Mouse (Mus musculus) ES-E14 (cell line): ENCODE results near the gene Zfp655. TPM values are rescaled to one million over a fixed set of nuclear protein-coding genes. Genes with fewer than 3 reads are reported as not detected.

ENCODE experiments used
- DNase-seq: peaks from one replicate; pipeline ENCODE4 v3.0.0-alpha.2; 2013; ENCODE audit warnings: low read depth, low spot score
- H3K27ac ChIP-seq: 2 replicates; pipeline ENCODE4 v1.5.1; 2012; ENCODE audit warnings: low read depth, mild to moderate bottlenecking, low read length, moderate library complexity, mixed read lengths; ENCODE audit not compliant: poor library complexity, insufficient read depth, severe bottlenecking
- H3K36me3 ChIP-seq: 2 replicates; pipeline ENCODE4 v1.6.1; 2012; ENCODE audit warnings: mild to moderate bottlenecking, low read length, moderate library complexity, mixed read lengths; ENCODE audit not compliant: control insufficient read depth, poor library complexity, insufficient read depth, severe bottlenecking
- H3K4me1 ChIP-seq, 2 experiments: fragments of 150-350 bp in 1 of 2; sonication (generic) in 1 of 2; 2 replicates each; pipeline ENCODE4 v1.6.1; 2012; ENCODE audit warnings: low read length in 2 of 2, mild to moderate bottlenecking in 1 of 2, mixed read lengths in 1 of 2; ENCODE audit not compliant: control insufficient read depth in 2 of 2, insufficient read depth in 2 of 2, poor library complexity in 1 of 2
- H3K4me3 ChIP-seq, 2 experiments: fragments of 150-350 bp in 1 of 2; sonication (generic) in 1 of 2; 2 replicates each; pipeline ENCODE4 v1.5.1; 2012; ENCODE audit warnings: low read length in 2 of 2, low read depth in 1 of 2, mild to moderate bottlenecking in 1 of 2, mixed read lengths in 1 of 2; ENCODE audit not compliant: insufficient read depth in 1 of 2, poor library complexity in 1 of 2, severe bottlenecking in 1 of 2
- H3K9ac ChIP-seq: 2 replicates; pipeline ENCODE4 v1.6.1; 2012; ENCODE audit warnings: low read depth, mild to moderate bottlenecking, low read length, mixed read lengths; ENCODE audit not compliant: poor library complexity, insufficient read depth, severe bottlenecking
- H3K9me3 ChIP-seq: fragments of 150-350 bp; sonication (generic); 2 replicates; pipeline ENCODE4 v1.6.1; 2012; ENCODE audit warnings: low read depth, mild to moderate bottlenecking, low read length; ENCODE audit not compliant: control insufficient read depth, insufficient read depth
- CHD2 ChIP-seq: IDR thresholded peaks from 2 replicates; pipeline ENCODE4 v1.6.1; 2014; ENCODE audit warnings: mild to moderate bottlenecking, low read depth, low read length, inconsistent platforms
- HCFC1 ChIP-seq: IDR thresholded peaks from 2 replicates; pipeline ENCODE4 v1.6.1; 2012; ENCODE audit warnings: low read length, inconsistent platforms, borderline replicate concordance; ENCODE audit not compliant: insufficient read depth
- MAFK ChIP-seq: IDR thresholded peaks from 2 replicates; pipeline ENCODE4 v1.6.1; 2014; ENCODE audit warnings: mild to moderate bottlenecking, low read depth, low read length, inconsistent platforms; ENCODE audit not compliant: insufficient read depth
- ZC3H11A ChIP-seq: IDR thresholded peaks from 2 replicates; pipeline ENCODE4 v1.6.1; 2012; ENCODE audit warnings: low read depth, mild to moderate bottlenecking, inconsistent platforms, low read length, borderline replicate concordance
- ZNF384 ChIP-seq: IDR thresholded peaks from 2 replicates; pipeline ENCODE4 v1.6.1; 2012; ENCODE audit warnings: low read depth, low read length, inconsistent platforms
- in situ Hi-C, 2 experiments: fragments of 600-800 bp; cut with MboI; formaldehyde crosslinking; loops; one replicate each; pipeline ENCODE4 v1.15.1; 2025; ENCODE audit warnings: low sequenced_read_pairs in 2 of 2, inconsistent platforms in 1 of 2; ENCODE audit not compliant: unreplicated experiment in 2 of 2
- total RNA-seq: library from RNA; depleted of rRNA; stranded (reverse); fragments of 300-350 nt; gene quantifications from 2 replicates; pipeline ENCODE4 v1.2.3, GENCODE M21; 2012

The Zfp655 gene
- total RNA-seq, 1 experiment, result 36.1 TPM

- DNase-seq, result no peak
- TF ChIP-seq CHD2 (no peak), HCFC1 (no peak), MAFK (no peak), ZC3H11A (no peak), ZNF384 (no peak)
- H3K9me3 ChIP-seq, result no peaks in the 10 kb centered on the region
- H3K4me3 ChIP-seq, result no peak overlapping the region
- H3K36me3 ChIP-seq, result no peaks in the 10 kb centered on the region; the same call in 1 of the 2 replicates
- H3K4me1 ChIP-seq, result 0 out of 4 replicates have a peak, but pooled peaks cover 0 to under 1% of the 10 kb centered on the region in 2 experiments
- H3K9ac ChIP-seq, result no peak overlapping the region
- no peak overlapping the region for H3K27ac ChIP-seq
- in situ Hi-C loops, result no loop called here
These were observed 29.1 kb upstream of the Zfp655 start for GRCm38 (mm10) chr5:145202446-145202845.

GRCm38 (mm10) chr5:145203936-145204691 lies 27.4 kb upstream of the Zfp655 start, which contains the start of gene Zkscan5:
Zkscan5 (plus strand) TSS chr5:145204562.
- no peaks in the 10 kb centered on the region for H3K9me3 ChIP-seq
- H3K4me3 ChIP-seq, result peak within 1 kb of the TSS; percentile 92 to 100
- TF ChIP-seq ZNF384 (no peak), CHD2 (no peak), MAFK (no peak), ZC3H11A (no peak), HCFC1 (peak; percentile 86)
- DNase-seq, result peak; percentile 97
- no peaks in the 10 kb centered on the region; the same call in 1 of the 2 replicates for H3K36me3 ChIP-seq
- peak within 1 kb of the TSS; percentile 15 for H3K27ac ChIP-seq
- peaks cover 0 to 5% of the 10 kb centered on the region in 2 experiments; a peak in 1 of 4 replicates for H3K4me1 ChIP-seq
- peak within 1 kb of the TSS; percentile 91 for H3K9ac ChIP-seq
- in situ Hi-C loops, result no loop called here

GRCm38 (mm10) chr5:145205041-145205440 lies 26.5 kb upstream of the Zfp655 start:
- peaks cover 0 to 5% of the 10 kb centered on the region in 2 experiments; a peak in 1 of 4 replicates for H3K4me1 ChIP-seq
- DNase-seq, result no peak
- H3K9me3 ChIP-seq, result no peaks in the 10 kb centered on the region
- H3K9ac ChIP-seq, result peak overlapping the region; percentile 68
- no peaks in the 10 kb centered on the region; the same call in 1 of the 2 replicates for H3K36me3 ChIP-seq
- in situ Hi-C loops, result no loop called here
- H3K4me3 ChIP-seq, result peak overlapping the region; percentile 57 to 100
- no peak for TF ChIP-seq MAFK
- TF ChIP-seq ZC3H11A, result no peak
- TF ChIP-seq CHD2, result no peak
- no peak for TF ChIP-seq HCFC1
- TF ChIP-seq ZNF384, result no peak
- no peak overlapping the region for H3K27ac ChIP-seq

DNA sequence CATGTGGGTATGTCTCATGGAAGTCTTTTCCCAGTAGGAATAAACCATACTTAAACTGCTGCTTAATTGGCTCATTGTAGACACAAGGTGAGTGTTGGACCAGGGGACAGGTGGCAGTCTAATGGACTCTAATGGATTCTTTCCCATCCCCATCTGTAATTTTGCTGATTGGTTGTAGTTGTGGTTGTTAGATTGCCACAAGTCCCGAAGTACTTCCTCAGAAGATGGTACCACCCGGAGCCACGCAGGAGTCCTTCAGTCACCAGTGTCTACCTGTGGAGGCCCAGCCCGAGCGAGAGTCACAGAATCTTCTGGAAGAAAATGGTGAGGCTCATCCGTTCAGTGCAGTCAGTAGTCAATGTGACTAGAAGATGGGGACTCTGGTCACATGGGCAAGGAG lies 24.1 kb upstream of the Zfp655 start:
- TF ChIP-seq CHD2 (no peak), ZC3H11A (no peak), ZNF384 (no peak), MAFK (no peak), HCFC1 (no peak)
- in situ Hi-C loops, result no loop called here
- no peak for DNase-seq
- Histone ChIP-seq H3K9me3 (no peaks in the 10 kb centered on the region), H3K27ac (no peak overlapping the region), H3K36me3 (no peaks in the 10 kb centered on the region; the same call in 1 of the 2 replicates), H3K9ac (no peak overlapping the region), H3K4me1 (peaks cover 0 to 5% of the 10 kb centered on the region in 2 experiments; a peak in 1 of 4 replicates), H3K4me3 (no peak overlapping the region)
